Mouse (Mus musculus): ENCODE measurements around the gene Ccdc85c.

DNA sequence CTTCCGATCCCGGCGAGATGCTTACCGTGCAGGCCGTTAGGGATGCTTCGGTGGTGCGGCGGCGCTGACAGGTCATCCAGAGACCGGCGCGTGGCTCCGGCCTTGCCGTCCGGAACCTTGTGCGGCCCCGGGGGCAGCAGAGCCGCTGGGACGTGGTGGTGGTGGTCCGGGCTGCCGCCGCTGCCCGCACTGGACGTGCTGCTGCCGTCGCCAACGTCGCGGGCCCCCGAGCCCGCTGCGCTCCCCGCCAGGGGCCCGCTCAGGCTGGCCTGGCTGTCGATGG, 971 bp downstream of the Ccdc85c start:
- TF ChIP-seq CTCF (IDR thresholded peaks at IDR 0.05; ENCODE audit: borderline replicate concordance, control insufficient read depth, extremely low read depth, insufficient read depth, low read length, poor library complexity) (no peak), POLR2A (IDR thresholded peaks at IDR 0.05; ENCODE audit: control insufficient read depth, extremely low read depth, insufficient read depth, low read length, poor library complexity) (no peak)

Data from thymus, adult 2 months (tissue).